Mouse (Mus musculus) c-Kit-positive CD71-negative TER-119-negative erythroid progenitor cells, embryonic 14.5 days (primary cell): ENCODE results near the gene Pitpna.

Experiments
- DNase-seq: peaks from one replicate; pipeline ENCODE4 v3.0.0-alpha.2; 2013; ENCODE audit warnings: low read depth

Pitpna gene

DNA sequence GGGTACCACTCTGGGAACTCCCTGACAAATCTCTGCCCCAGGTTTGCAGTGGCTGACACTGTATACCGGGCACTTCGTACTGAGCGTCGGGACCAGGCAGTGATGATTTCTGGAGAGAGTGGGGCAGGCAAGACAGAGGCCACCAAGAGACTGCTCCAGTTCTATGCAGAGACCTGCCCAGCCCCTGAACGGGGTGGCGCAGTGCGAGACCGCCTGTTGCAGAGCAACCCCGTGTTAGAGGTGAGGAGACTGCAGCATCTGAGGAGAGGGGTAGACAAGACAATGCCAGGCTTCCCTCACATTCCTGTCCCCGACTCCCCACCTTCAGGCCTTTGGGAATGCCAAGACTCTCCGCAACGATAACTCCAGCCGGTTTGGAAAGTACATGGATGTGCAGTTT, 70.4 kb downstream of the Pitpna start:
- DNase-seq: no peak

DNA sequence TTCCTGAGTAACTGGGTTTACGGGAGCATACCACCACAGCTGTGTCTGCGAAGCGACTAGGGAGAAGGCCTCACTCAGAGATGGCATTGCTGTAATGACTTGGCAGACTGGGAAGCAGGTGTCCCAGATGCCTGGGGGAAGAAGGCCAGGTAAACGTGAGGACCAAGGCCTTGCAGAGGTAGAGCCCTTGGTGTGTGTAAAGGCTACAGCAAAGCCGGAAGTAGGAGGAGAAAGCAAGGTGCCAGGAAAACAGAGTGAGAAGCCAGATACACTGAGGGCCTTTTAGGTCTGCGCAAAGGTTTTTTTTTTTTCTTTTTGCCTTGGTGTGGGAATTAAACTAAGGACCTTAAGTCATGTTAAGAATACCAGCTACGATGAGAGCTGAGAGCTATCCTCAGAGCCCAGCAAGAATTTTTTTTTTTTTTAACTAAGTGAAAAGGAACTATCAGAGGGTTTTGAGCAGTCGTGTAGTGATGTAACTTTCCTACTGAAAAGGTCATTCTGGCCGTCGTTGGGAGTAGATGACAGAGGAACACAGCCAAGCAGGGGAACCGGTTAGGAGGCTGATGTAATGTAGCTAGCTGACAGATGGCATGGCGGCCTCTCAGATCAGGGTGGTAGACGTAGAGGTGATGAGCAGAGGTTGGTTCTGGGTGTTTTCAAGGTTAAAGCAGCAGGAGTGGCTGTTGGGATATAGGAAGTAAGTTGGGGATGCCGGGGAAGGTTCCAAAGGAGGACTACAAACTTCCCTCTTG, 71.3 kb downstream of the Pitpna start:
- DNase-seq: no peak

- DNase-seq: no peak
These were observed 72.2 kb downstream of the Pitpna start for GRCm38 (mm10) chr11:75660081-75660590.

- no peak for DNase-seq
These were observed 73.3 kb downstream of the Pitpna start for GRCm38 (mm10) chr11:75660941-75661800.

GRCm38 (mm10) chr11:75662131-75662530, 74.2 kb downstream of the Pitpna start:
- no peak for DNase-seq

DNA sequence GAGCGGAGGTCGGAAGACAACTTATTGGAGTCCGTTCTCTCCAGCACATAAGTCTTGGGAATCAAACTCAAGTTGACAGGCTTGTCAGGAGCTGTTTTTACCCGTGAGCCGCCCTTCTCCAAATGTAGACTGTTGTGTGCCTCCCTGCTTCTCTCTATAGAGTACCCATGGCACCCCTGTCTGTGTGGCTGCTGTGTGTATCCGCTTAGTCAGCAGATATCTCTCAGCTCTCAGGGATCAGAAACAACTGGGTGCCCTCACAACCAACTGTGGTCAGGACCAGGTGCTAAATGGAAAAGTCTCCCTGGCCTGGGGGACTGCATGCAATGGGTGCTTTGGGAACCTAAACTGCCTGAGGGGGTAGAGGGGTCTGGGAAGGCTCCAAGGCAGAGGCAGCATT, 78.4 kb downstream of the Pitpna start:
- no peak for DNase-seq

DNA sequence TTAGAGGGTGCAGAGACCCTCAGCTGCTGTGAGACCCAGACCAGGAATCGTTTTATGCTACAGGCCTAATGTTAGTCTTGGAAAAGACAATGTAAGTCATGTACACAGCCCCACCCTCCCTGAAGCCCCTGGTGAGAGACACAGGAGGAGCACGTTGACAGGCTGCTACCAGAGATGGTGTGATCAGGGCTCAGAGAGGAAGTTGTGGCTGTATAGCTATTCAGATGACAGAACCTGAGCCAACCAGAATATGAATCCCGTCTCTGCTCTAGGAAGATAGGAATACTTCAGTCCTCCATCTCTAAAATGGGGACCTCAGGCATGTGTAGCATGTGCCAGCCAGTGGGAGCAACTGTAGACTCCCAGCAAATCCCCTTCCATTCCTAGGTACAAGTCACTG, 80.7 kb downstream of the Pitpna start:
- no peak for DNase-seq

DNA sequence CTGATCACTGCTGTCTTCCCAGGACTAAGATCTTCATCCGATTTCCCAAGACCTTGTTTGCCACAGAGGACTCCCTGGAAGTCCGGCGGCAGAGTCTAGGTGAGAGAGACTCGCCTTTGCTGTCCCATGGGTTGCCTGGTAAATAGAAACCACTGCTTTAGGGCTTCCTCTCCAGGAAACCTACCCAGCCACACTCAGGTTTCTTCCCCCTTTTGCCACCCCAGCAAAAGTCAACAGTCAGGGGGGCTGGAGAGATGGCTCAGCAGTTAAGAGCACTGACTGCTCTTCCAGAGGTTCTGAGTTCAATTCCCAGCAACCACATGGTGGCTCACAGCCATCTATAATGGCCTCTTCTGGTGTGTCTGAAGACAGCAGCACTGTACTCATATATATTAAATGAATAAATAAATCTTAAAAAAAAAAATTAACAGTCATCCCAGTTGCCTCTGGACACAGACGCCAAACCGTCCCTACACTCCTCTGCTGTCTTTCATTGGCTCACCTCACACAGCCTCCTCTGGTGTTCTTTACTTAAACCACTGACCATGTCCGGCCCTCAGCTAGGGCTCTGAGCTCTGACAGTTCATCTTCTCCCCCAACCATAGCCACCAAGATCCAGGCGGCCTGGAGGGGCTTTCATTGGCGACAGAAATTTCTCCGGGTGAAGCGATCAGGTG, 81.4 kb downstream of the Pitpna start:
- no peak for DNase-seq

- DNase-seq: no peak
These were observed 81.9 kb downstream of the Pitpna start for GRCm38 (mm10) chr11:75669853-75670200.

DNA sequence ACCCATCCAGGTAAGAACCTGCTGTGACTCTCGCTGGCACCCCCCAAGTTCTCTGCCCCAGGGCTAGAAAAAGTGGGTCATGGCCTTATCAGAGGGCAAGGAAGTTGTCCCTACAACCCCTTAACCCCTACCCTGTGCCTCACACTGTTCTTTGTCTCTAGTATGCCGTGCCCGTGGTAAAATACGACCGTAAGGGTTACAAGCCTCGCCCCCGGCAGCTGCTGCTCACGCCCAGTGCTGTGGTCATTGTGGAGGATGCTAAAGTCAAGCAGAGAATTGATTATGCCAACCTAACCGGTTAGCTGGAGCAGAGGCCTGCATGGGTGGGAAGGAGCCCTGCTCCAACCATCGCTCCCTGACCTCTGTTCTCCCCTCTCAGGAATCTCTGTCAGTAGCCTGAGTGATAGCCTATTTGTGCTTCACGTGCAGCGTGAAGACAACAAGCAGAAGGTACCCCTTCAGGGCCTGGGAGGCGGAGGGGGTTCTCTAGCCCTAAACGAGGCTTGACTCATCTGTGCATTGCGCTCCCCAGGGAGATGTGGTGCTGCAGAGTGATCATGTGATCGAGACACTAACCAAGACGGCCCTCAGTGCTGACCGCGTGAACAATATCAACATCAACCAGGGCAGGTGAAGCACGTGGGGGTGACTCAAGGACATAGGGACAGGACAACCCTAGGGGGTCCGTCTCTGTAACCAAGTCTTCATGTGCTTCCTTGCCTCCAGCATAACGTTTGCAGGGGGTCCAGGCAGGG, 83.7 kb downstream of the Pitpna start:
- no peak for DNase-seq

DNA sequence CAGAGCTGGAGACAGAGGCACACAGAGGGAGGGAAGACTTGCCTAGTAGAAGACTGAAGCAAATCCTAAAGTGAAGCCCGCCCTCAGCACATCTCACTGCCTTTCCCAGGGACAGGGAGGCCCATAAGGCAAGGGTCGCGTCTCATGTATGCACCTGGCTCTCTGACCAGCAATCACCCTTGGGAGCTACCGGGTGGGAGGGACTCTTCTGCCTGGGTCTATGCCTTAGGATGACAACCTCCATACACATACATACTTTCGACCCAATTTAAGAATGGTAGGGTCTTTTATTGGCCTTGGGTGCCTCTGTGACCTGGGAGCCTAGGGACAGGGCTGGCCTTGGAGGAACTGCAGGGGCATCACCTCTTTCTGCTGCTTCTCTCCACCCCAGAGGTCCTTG, 85.5 kb downstream of the Pitpna start:
- DNase-seq: no peak

- DNase-seq: no peak
These were observed 87.0 kb downstream of the Pitpna start for GRCm38 (mm10) chr11:75674875-75675274.

- no peak for DNase-seq
These were observed 90.2 kb downstream of the Pitpna start for GRCm38 (mm10) chr11:75677881-75678746.
